Mouse (Mus musculus): ENCODE measurements around the gene Ddit4.

The Ddit4 gene

GRCm38 (mm10) chr10:59947296-59948073, 4.1 kb downstream of the Ddit4 start:
- no peak for DNase-seq

GRCm38 (mm10) chr10:59946362-59946761, 5.3 kb downstream of the Ddit4 start:
- no peak for DNase-seq

GRCm38 (mm10) chr10:59945416-59945815, 6.2 kb downstream of the Ddit4 start:
- DNase-seq, result no peak

GRCm38 (mm10) chr10:59943421-59943989, 8.1 kb downstream of the Ddit4 start:
- DNase-seq, result peak; percentile 79 to 88

GRCm38 (mm10) chr10:59942847-59943420, 8.7 kb downstream of the Ddit4 start:
- peak; percentile 75 to 86 for DNase-seq

- no peak for DNase-seq
Measured at GRCm38 (mm10) chr10:59942281-59942846, 9.3 kb downstream of the Ddit4 start.

- DNase-seq, result no peak
Measured at GRCm38 (mm10) chr10:59939081-59939480, 12.6 kb downstream of the Ddit4 start.

GRCm38 (mm10) chr10:59938662-59939061, 13.0 kb downstream of the Ddit4 start:
- no peak for DNase-seq

GRCm38 (mm10) chr10:59936058-59936856, 15.4 kb downstream of the Ddit4 start:
- DNase-seq, result peak in 1 of 2 experiments; percentile 28

- DNase-seq, result no peak
Measured at GRCm38 (mm10) chr10:59934039-59934438, 17.6 kb downstream of the Ddit4 start.

- peak in 1 of 2 experiments; percentile 43 for DNase-seq
Measured at GRCm38 (mm10) chr10:59932521-59932920, 19.1 kb downstream of the Ddit4 start.

GRCm38 (mm10) chr10:59930996-59931395, 20.6 kb downstream of the Ddit4 start:
- DNase-seq, result no peak

- peak in 1 of 2 experiments; percentile 34 for DNase-seq
Measured at GRCm38 (mm10) chr10:59929205-59929604, 22.4 kb downstream of the Ddit4 start.

- DNase-seq, result peak in 1 of 2 experiments; percentile 53
Measured at GRCm38 (mm10) chr10:59924305-59924704, 27.3 kb downstream of the Ddit4 start.

- no peak for DNase-seq
Measured at GRCm38 (mm10) chr10:59923493-59923892, 28.1 kb downstream of the Ddit4 start.

GRCm38 (mm10) chr10:59920810-59921681, 30.6 kb downstream of the Ddit4 start:
- peak; percentile 78 to 88 for DNase-seq

- no peak for DNase-seq
Measured at GRCm38 (mm10) chr10:59920485-59920809, 31.2 kb downstream of the Ddit4 start.

GRCm38 (mm10) chr10:59919494-59920181, 32.0 kb downstream of the Ddit4 start:
- DNase-seq, result peak; percentile 63 to 78

GRCm38 (mm10) chr10:59918111-59918510, 33.5 kb downstream of the Ddit4 start:
- no peak for DNase-seq

GRCm38 (mm10) chr10:59916649-59917048, 35.0 kb downstream of the Ddit4 start:
- DNase-seq, result peak; percentile 65 to 78

- peak; percentile 70 to 83 for DNase-seq
Measured at GRCm38 (mm10) chr10:59916159-59916558, 35.5 kb downstream of the Ddit4 start.

Data from kidney, postnatal 4 days (tissue).